Mouse (Mus musculus) neural tube, embryonic 14.5 days (tissue): ENCODE data around the gene Ildr2. TPM values are rescaled to one million over a fixed set of nuclear protein-coding genes. Genes with fewer than 3 reads are reported as not detected.
A peak's percentile ranks its signal among the peaks of the same experiment; 100 is the strongest.

ENCODE experiments used
- ATAC-seq: fragments of 200-750 bp; cut with Nextera tagmentation; 2 replicates; pipeline ENCODE4 v1.8.0; 2017; ENCODE audit warnings: low read depth, mild to moderate bottlenecking, moderate TSS enrichment, moderate library complexity
- H3K27ac ChIP-seq: fragments of 300-500 bp; sonication (generic); 2 replicates; pipeline ENCODE4 v1.5.1; 2014; ENCODE audit warnings: low read depth, mild to moderate bottlenecking, control low read depth, low read length, moderate library complexity, mixed read lengths
- H3K27me3 ChIP-seq: fragments of 300-500 bp; sonication (generic); 2 replicates; pipeline ENCODE4 v1.6.1; 2014; ENCODE audit warnings: low read length; ENCODE audit not compliant: control insufficient read depth, insufficient read depth
- H3K36me3 ChIP-seq: fragments of 300-500 bp; sonication (generic); 2 replicates; pipeline ENCODE4 v1.6.1; 2014; ENCODE audit warnings: low read length, mixed read lengths; ENCODE audit not compliant: control insufficient read depth, insufficient read depth
- H3K4me1 ChIP-seq: fragments of 300-500 bp; sonication (generic); 2 replicates; pipeline ENCODE4 v1.6.1; 2014; ENCODE audit warnings: low read length; ENCODE audit not compliant: control insufficient read depth, insufficient read depth
- H3K4me2 ChIP-seq: fragments of 300-500 bp; sonication (generic); 2 replicates; pipeline ENCODE4 v1.6.1; 2014; ENCODE audit warnings: mild to moderate bottlenecking, low read depth, low read length, control low read depth
- H3K4me3 ChIP-seq: fragments of 300-500 bp; sonication (generic); 2 replicates; pipeline ENCODE4 v1.5.1; 2014; ENCODE audit warnings: low read depth, low read length, control low read depth, mixed read lengths
- H3K9ac ChIP-seq: fragments of 300-500 bp; sonication (generic); replicated peaks from 2 replicates; pipeline ENCODE4 v1.6.1; 2014; ENCODE audit warnings: low read depth, mild to moderate bottlenecking, control low read depth, low read length, mixed read lengths
- H3K9me3 ChIP-seq: fragments of 300-500 bp; sonication (generic); 2 replicates; pipeline ENCODE4 v1.6.1; 2016; ENCODE audit warnings: low read length; ENCODE audit not compliant: control insufficient read depth
- WGBS: fragments of 180-500 bp; shearing (Covaris S2); extraction: QIAGEN DNeasy Blood & Tissue Kit; methylation state at CpG from one replicate; pipeline ENCODE4 v1.1.7; 2014; 5-methylcytosine and 5-hydroxymethylcytosine counted together
- polyA plus RNA-seq: library from polyadenylated mRNA; unstranded; fragments of >200 nt; fragmentation: Nextera tagmentation; extraction: Ambion mirVana; gene quantifications from 2 replicates; pipeline ENCODE4 v1.2.1, GENCODE M21; 2014

Ildr2 gene
- polyA plus RNA-seq, 1 experiment from 2014 or later = 2.8 TPM

- Histone ChIP-seq H3K27ac (peak overlapping the region; percentile 40; the same call in 1 of the 2 replicates), H3K4me2 (no peak overlapping the region), H3K9me3 (no peaks in the 10 kb centered on the region), H3K4me3 (no peak overlapping the region), H3K9ac (no peak overlapping the region), H3K4me1 (peaks cover 42% of the 10 kb centered on the region), H3K27me3 (no peaks in the 10 kb centered on the region), H3K36me3 (no peaks in the 10 kb centered on the region)
- ATAC-seq = no peak
- 14% methylated on average over 1 of the region's 1 CpGs for WGBS
Observed at GRCm38 (mm10) chr1:166281287-166281686, 27.3 kb downstream of the Ildr2 start.

GRCm38 (mm10) chr1:166281836-166282235 lies 27.9 kb downstream of the Ildr2 start:
- Histone ChIP-seq H3K27ac (peak overlapping the region; percentile 4; the same call in 1 of the 2 replicates), H3K27me3 (no peaks in the 10 kb centered on the region), H3K4me3 (no peak overlapping the region), H3K9ac (no peak overlapping the region), H3K4me2 (no peak overlapping the region; the same call in 1 of the 2 replicates), H3K9me3 (no peaks in the 10 kb centered on the region), H3K36me3 (no peaks in the 10 kb centered on the region), H3K4me1 (peaks cover 42% of the 10 kb centered on the region)
- 28% methylated on average over 3 of the region's 3 CpGs for WGBS
- peak; percentile 11; the same call in 1 of the 2 replicates for ATAC-seq

GRCm38 (mm10) chr1:166282597-166283210 lies 28.8 kb downstream of the Ildr2 start:
- Histone ChIP-seq H3K4me1 (peaks cover 42% of the 10 kb centered on the region), H3K4me2 (peak overlapping the region; percentile 37), H3K27ac (peak overlapping the region; percentile 5; the same call in 1 of the 2 replicates), H3K9me3 (no peaks in the 10 kb centered on the region), H3K36me3 (no peaks in the 10 kb centered on the region), H3K27me3 (no peaks in the 10 kb centered on the region), H3K9ac (no peak overlapping the region), H3K4me3 (no peak overlapping the region; the same call in 1 of the 2 replicates)
- ATAC-seq = peak; percentile 86
- WGBS = under 1% methylated on average over 22 of the region's 22 CpGs

GRCm38 (mm10) chr1:166283451-166283850 lies 29.5 kb downstream of the Ildr2 start:
- H3K4me3 ChIP-seq = no peak overlapping the region
- no peak overlapping the region for H3K9ac ChIP-seq
- WGBS = 70% methylated on average over 6 of the region's 6 CpGs
- ATAC-seq = no peak
- H3K4me1 ChIP-seq = peaks cover 42% of the 10 kb centered on the region
- H3K9me3 ChIP-seq = no peaks in the 10 kb centered on the region
- no peaks in the 10 kb centered on the region for H3K27me3 ChIP-seq
- no peak overlapping the region for H3K4me2 ChIP-seq
- H3K27ac ChIP-seq = no peak overlapping the region
- no peaks in the 10 kb centered on the region for H3K36me3 ChIP-seq

GRCm38 (mm10) chr1:166284390-166284789 lies 30.5 kb downstream of the Ildr2 start:
- Histone ChIP-seq H3K27ac (no peak overlapping the region), H3K36me3 (no peaks in the 10 kb centered on the region), H3K27me3 (no peaks in the 10 kb centered on the region), H3K9ac (no peak overlapping the region), H3K4me1 (peaks cover 38% of the 10 kb centered on the region), H3K9me3 (no peaks in the 10 kb centered on the region), H3K4me3 (no peak overlapping the region), H3K4me2 (no peak overlapping the region)
- WGBS = 45% methylated on average over 8 of the region's 8 CpGs
- ATAC-seq = no peak

- WGBS = 60% methylated on average over 9 of the region's 9 CpGs
- H3K9ac ChIP-seq = no peak overlapping the region
- H3K4me1 ChIP-seq = peaks cover 25% of the 10 kb centered on the region
- ATAC-seq = no peak
- H3K27me3 ChIP-seq = no peaks in the 10 kb centered on the region
- no peaks in the 10 kb centered on the region for H3K9me3 ChIP-seq
- H3K36me3 ChIP-seq = no peaks in the 10 kb centered on the region
- no peak overlapping the region for H3K4me2 ChIP-seq
- no peak overlapping the region for H3K27ac ChIP-seq
- no peak overlapping the region for H3K4me3 ChIP-seq
Observed at GRCm38 (mm10) chr1:166286231-166286630, 32.3 kb downstream of the Ildr2 start.

- Histone ChIP-seq H3K4me1 (no peaks in the 10 kb centered on the region), H3K9me3 (no peaks in the 10 kb centered on the region), H3K4me3 (no peak overlapping the region), H3K4me2 (no peak overlapping the region), H3K9ac (no peak overlapping the region), H3K27ac (no peak overlapping the region), H3K27me3 (no peaks in the 10 kb centered on the region), H3K36me3 (no peaks in the 10 kb centered on the region)
- WGBS = 94% methylated on average over 6 of the region's 6 CpGs
- no peak for ATAC-seq
Observed at GRCm38 (mm10) chr1:166290562-166290961, 36.6 kb downstream of the Ildr2 start.

GRCm38 (mm10) chr1:166293086-166293485 lies 39.1 kb downstream of the Ildr2 start:
- H3K9ac ChIP-seq = no peak overlapping the region
- no peaks in the 10 kb centered on the region for H3K27me3 ChIP-seq
- no peak overlapping the region for H3K27ac ChIP-seq
- no peaks in the 10 kb centered on the region for H3K9me3 ChIP-seq
- no peaks in the 10 kb centered on the region for H3K4me1 ChIP-seq
- no peak overlapping the region for H3K4me3 ChIP-seq
- WGBS = 92% methylated on average over 3 of the region's 3 CpGs
- no peaks in the 10 kb centered on the region for H3K36me3 ChIP-seq
- no peak overlapping the region for H3K4me2 ChIP-seq
- no peak for ATAC-seq

- Histone ChIP-seq H3K4me3 (no peak overlapping the region), H3K27ac (no peak overlapping the region), H3K27me3 (no peaks in the 10 kb centered on the region), H3K9ac (no peak overlapping the region), H3K36me3 (no peaks in the 10 kb centered on the region), H3K4me2 (no peak overlapping the region), H3K9me3 (no peaks in the 10 kb centered on the region), H3K4me1 (no peaks in the 10 kb centered on the region)
- 78% methylated on average over 7 of the region's 7 CpGs for WGBS
- no peak for ATAC-seq
Observed at GRCm38 (mm10) chr1:166295548-166295947, 41.6 kb downstream of the Ildr2 start.
